Mouse (Mus musculus) liver, postnatal 0 days (tissue): ENCODE results near the gene Hsh2d.

Source experiments
- CTCF ChIP-seq: sonication (generic); IDR thresholded peaks from 2 replicates; pipeline ENCODE4 v1.5.1; 2016; ENCODE audit warnings: antibody characterized with exemption, low read depth
- EP300 ChIP-seq: IDR thresholded peaks from 2 replicates; pipeline ENCODE4 v1.6.1; 2016; ENCODE audit warnings: antibody characterized with exemption, low read depth, mild to moderate bottlenecking

GRCm38 (mm10) chr8:72212751-72213150 is 23.3 kb downstream of the Hsh2d start, which contains the start of gene Cib3:
- TF ChIP-seq CTCF, result no peak
- no peak for TF ChIP-seq EP300
